Mouse (Mus musculus) brain, embryonic 14.5 days (tissue): ENCODE results near the gene Mlh3.

Source experiments
- CTCF ChIP-seq: fragments of 200-500 bp; IDR thresholded peaks from 2 replicates; pipeline ENCODE4 v1.5.1; 2012; ENCODE audit warnings: inconsistent platforms, mild to moderate bottlenecking, moderate library complexity, borderline replicate concordance; ENCODE audit not compliant: insufficient read depth, insufficient read length; ENCODE audit errors: extremely low read depth
- POLR2A ChIP-seq: fragments of 200-500 bp; IDR thresholded peaks from 2 replicates; pipeline ENCODE4 v1.6.1; 2012; ENCODE audit warnings: mild to moderate bottlenecking, inconsistent platforms, borderline replicate concordance; ENCODE audit not compliant: poor library complexity, insufficient read depth, insufficient read length, severe bottlenecking; ENCODE audit errors: extremely low read depth

GRCm38 (mm10) chr12:85308651-85309050 is 38.3 kb upstream of the Mlh3 start:
- no peak for TF ChIP-seq CTCF
- no peak for TF ChIP-seq POLR2A
